Mouse (Mus musculus) stomach, embryonic 15.5 days (tissue): Measurements from ENCODE around the gene Pet100. TPM values are rescaled to one million over a fixed set of nuclear protein-coding genes. Genes with fewer than 3 reads are reported as not detected.

Source experiments
- ATAC-seq: fragments of 200-750 bp; cut with Nextera tagmentation; 2 replicates; pipeline ENCODE4 v1.8.0; 2017; ENCODE audit warnings: low read depth, moderate number of reproducible peaks, moderate TSS enrichment; ENCODE audit not compliant: insufficient read depth, low FRiP score
- H3K27ac ChIP-seq: fragments of 300-500 bp; sonication (generic); 2 replicates; pipeline ENCODE4 v1.5.1; 2015; ENCODE audit warnings: mild to moderate bottlenecking, inconsistent platforms
- H3K27me3 ChIP-seq: fragments of 300-500 bp; sonication (generic); replicated peaks from 2 replicates; pipeline ENCODE4 v1.6.1; 2015; ENCODE audit warnings: inconsistent platforms
- H3K36me3 ChIP-seq: fragments of 300-500 bp; sonication (generic); 2 replicates; pipeline ENCODE4 v1.6.1; 2015; ENCODE audit warnings: inconsistent platforms
- H3K4me1 ChIP-seq: fragments of 300-500 bp; sonication (generic); 2 replicates; pipeline ENCODE4 v1.6.1; 2015; ENCODE audit warnings: inconsistent platforms
- H3K4me2 ChIP-seq: fragments of 300-500 bp; sonication (generic); 2 replicates; pipeline ENCODE4 v1.6.1; 2015; ENCODE audit warnings: mild to moderate bottlenecking, inconsistent platforms
- H3K4me3 ChIP-seq: fragments of 300-500 bp; sonication (generic); replicated peaks from 2 replicates; pipeline ENCODE4 v1.5.1; 2015; ENCODE audit warnings: inconsistent platforms
- H3K9ac ChIP-seq: fragments of 300-500 bp; sonication (generic); 2 replicates; pipeline ENCODE4 v1.6.1; 2015; ENCODE audit warnings: inconsistent platforms
- H3K9me3 ChIP-seq: fragments of 300-500 bp; sonication (generic); 2 replicates; pipeline ENCODE4 v1.6.1; 2016; ENCODE audit warnings: inconsistent platforms
- WGBS: fragments of 180-500 bp; shearing (Covaris S2); methylation state at CpG from one replicate; pipeline ENCODE4 v1.1.7; 2015; 5-methylcytosine and 5-hydroxymethylcytosine counted together
- polyA plus RNA-seq: library from polyadenylated mRNA; unstranded; fragments of >200 nt; fragmentation: Nextera tagmentation; extraction: Ambion mirVana; gene quantifications from 2 replicates; pipeline ENCODE4 v1.2.1, GENCODE M21; 2015

Pet100 gene
- polyA plus RNA-seq, 1 experiment from 2014 or later = 98.6 TPM

- peaks cover 11% of the 10 kb centered on the region for H3K4me1 ChIP-seq
- no peak overlapping the region for H3K4me3 ChIP-seq
- no peak overlapping the region for H3K4me2 ChIP-seq
- H3K27ac ChIP-seq = no peak overlapping the region
- H3K9ac ChIP-seq = no peak overlapping the region
- no peaks in the 10 kb centered on the region for H3K9me3 ChIP-seq
- H3K36me3 ChIP-seq = no peaks in the 10 kb centered on the region
- H3K27me3 ChIP-seq = 0 out of 2 replicates have a peak, but pooled peaks cover 6% of the 10 kb centered on the region
- ATAC-seq = no peak
- 24% methylated on average over 5 of the region's 5 CpGs for WGBS
Measured at GRCm38 (mm10) chr8:3628014-3628413, 6.7 kb downstream of the Pet100 start.

GRCm38 (mm10) chr8:3630647-3631477 is 9.5 kb downstream of the Pet100 start, which contains the start of gene Stxbp2:
Gene Stxbp2 (plus strand): TSS chr8:3630955.
- Histone ChIP-seq H3K27ac (no peak within 1 kb of the TSS), H3K4me2 (peak within 1 kb of the TSS; percentile 76), H3K9me3 (no peaks in the 10 kb centered on the region), H3K36me3 (peaks cover 12% of the 10 kb centered on the region; the same call in 1 of the 2 replicates), H3K4me1 (peaks cover 11% of the 10 kb centered on the region), H3K9ac (peak within 1 kb of the TSS; percentile 48; the same call in 1 of the 2 replicates), H3K27me3 (0 out of 2 replicates have a peak, but pooled peaks cover 6% of the 10 kb centered on the region), H3K4me3 (peak within 1 kb of the TSS; percentile 66)
- ATAC-seq = peak; percentile 88
- 6% methylated on average over 47 of the region's 47 CpGs for WGBS

- Histone ChIP-seq H3K4me3 (peak overlapping the region; percentile 66), H3K27ac (no peak overlapping the region)
- ATAC-seq = peak; percentile 38; the same call in 1 of the 2 replicates
Measured at GRCm38 (mm10) chr8:3631478-3631875, 10.1 kb downstream of the Pet100 start.

GRCm38 (mm10) chr8:3645804-3646203 is 24.5 kb downstream of the Pet100 start:
- no peaks in the 10 kb centered on the region for H3K9me3 ChIP-seq
- H3K9ac ChIP-seq = no peak overlapping the region
- H3K4me1 ChIP-seq = no peaks in the 10 kb centered on the region
- H3K36me3 ChIP-seq = no peaks in the 10 kb centered on the region
- H3K4me2 ChIP-seq = no peak overlapping the region
- H3K27ac ChIP-seq = no peak overlapping the region
- 23% methylated on average over 5 of the region's 5 CpGs for WGBS
- H3K4me3 ChIP-seq = no peak overlapping the region
- peak; percentile 80 for ATAC-seq
- H3K27me3 ChIP-seq = no peaks in the 10 kb centered on the region

More at GRCm38 (mm10) chr8:3631478-3631875, 10.1 kb downstream of the Pet100 start:
- peaks cover 14% of the 10 kb centered on the region; the same call in 1 of the 2 replicates for H3K36me3 ChIP-seq
- H3K27me3 ChIP-seq = 0 out of 2 replicates have a peak, but pooled peaks cover 6% of the 10 kb centered on the region
- H3K4me1 ChIP-seq = peaks cover 11% of the 10 kb centered on the region
- 11% methylated on average over 8 of the region's 8 CpGs for WGBS
- peak overlapping the region; percentile 48; the same call in 1 of the 2 replicates for H3K9ac ChIP-seq
- H3K4me2 ChIP-seq = peak overlapping the region; percentile 76
- H3K9me3 ChIP-seq = no peaks in the 10 kb centered on the region

GRCm38 (mm10) chr8:3646824-3647531 is 25.6 kb downstream of the Pet100 start:
- H3K27me3 ChIP-seq = no peaks in the 10 kb centered on the region
- H3K4me1 ChIP-seq = no peaks in the 10 kb centered on the region
- no peaks in the 10 kb centered on the region for H3K36me3 ChIP-seq
- ATAC-seq = no peak
- WGBS = 78% methylated on average over 6 of the region's 6 CpGs
- no peak overlapping the region for H3K27ac ChIP-seq
- no peak overlapping the region for H3K9ac ChIP-seq
- H3K9me3 ChIP-seq = no peaks in the 10 kb centered on the region
- no peak overlapping the region for H3K4me3 ChIP-seq
- no peak overlapping the region for H3K4me2 ChIP-seq

GRCm38 (mm10) chr8:3647561-3647960 is 26.2 kb downstream of the Pet100 start:
- no peak for ATAC-seq
- Histone ChIP-seq H3K36me3 (no peaks in the 10 kb centered on the region), H3K4me1 (no peaks in the 10 kb centered on the region), H3K27ac (no peak overlapping the region), H3K9me3 (no peaks in the 10 kb centered on the region), H3K27me3 (no peaks in the 10 kb centered on the region), H3K9ac (no peak overlapping the region), H3K4me2 (no peak overlapping the region), H3K4me3 (no peak overlapping the region)
- WGBS = 71% methylated on average over 4 of the region's 4 CpGs

- no peaks in the 10 kb centered on the region for H3K9me3 ChIP-seq
- H3K36me3 ChIP-seq = no peaks in the 10 kb centered on the region
- no peak overlapping the region for H3K4me2 ChIP-seq
- H3K27me3 ChIP-seq = no peaks in the 10 kb centered on the region
- 69% methylated on average over 2 of the region's 2 CpGs for WGBS
- no peak overlapping the region for H3K4me3 ChIP-seq
- H3K4me1 ChIP-seq = no peaks in the 10 kb centered on the region
- H3K27ac ChIP-seq = no peak overlapping the region
- ATAC-seq = no peak
- no peak overlapping the region for H3K9ac ChIP-seq
Measured at GRCm38 (mm10) chr8:3648268-3648667, 26.9 kb downstream of the Pet100 start.

- no peaks in the 10 kb centered on the region for H3K27me3 ChIP-seq
- no peak overlapping the region for H3K4me3 ChIP-seq
- no peak overlapping the region for H3K27ac ChIP-seq
- no peaks in the 10 kb centered on the region for H3K4me1 ChIP-seq
- no peaks in the 10 kb centered on the region for H3K9me3 ChIP-seq
- peak overlapping the region; percentile 6; the same call in 1 of the 2 replicates for H3K4me2 ChIP-seq
- WGBS = 41% methylated on average over 1 of the region's 1 CpGs
- H3K36me3 ChIP-seq = no peaks in the 10 kb centered on the region
- ATAC-seq = no peak
- no peak overlapping the region for H3K9ac ChIP-seq
Measured at GRCm38 (mm10) chr8:3648990-3649389, 27.6 kb downstream of the Pet100 start.

GRCm38 (mm10) chr8:3652845-3653244 is 31.5 kb downstream of the Pet100 start:
- Histone ChIP-seq H3K4me3 (no peak overlapping the region), H3K4me2 (no peak overlapping the region), H3K9me3 (no peaks in the 10 kb centered on the region), H3K4me1 (no peaks in the 10 kb centered on the region), H3K9ac (no peak overlapping the region), H3K27ac (no peak overlapping the region), H3K27me3 (no peaks in the 10 kb centered on the region), H3K36me3 (no peaks in the 10 kb centered on the region)
- 64% methylated on average over 3 of the region's 3 CpGs for WGBS
- no peak for ATAC-seq

GRCm38 (mm10) chr8:3654726-3655508 is 33.6 kb downstream of the Pet100 start:
- no peak for ATAC-seq
- WGBS = 66% methylated on average over 11 of the region's 11 CpGs
- H3K4me3 ChIP-seq = no peak overlapping the region

GRCm38 (mm10) chr8:3655526-3655925 is 34.2 kb downstream of the Pet100 start, which contains the start of gene Retn:
Gene Retn (plus strand): TSS chr8:3655770.
- WGBS = 66% methylated on average over 3 of the region's 3 CpGs
- ATAC-seq = no peak
- Histone ChIP-seq H3K9me3 (no peaks in the 10 kb centered on the region), H3K4me2 (no peak within 1 kb of the TSS), H3K27me3 (no peaks in the 10 kb centered on the region), H3K27ac (no peak within 1 kb of the TSS), H3K4me1 (no peaks in the 10 kb centered on the region), H3K36me3 (no peaks in the 10 kb centered on the region), H3K9ac (no peak within 1 kb of the TSS), H3K4me3 (no peak within 1 kb of the TSS)

More at GRCm38 (mm10) chr8:3654726-3655508, 33.6 kb downstream of the Pet100 start:
- Histone ChIP-seq H3K9ac (no peak overlapping the region), H3K4me1 (no peaks in the 10 kb centered on the region), H3K36me3 (no peaks in the 10 kb centered on the region), H3K27ac (no peak overlapping the region), H3K4me2 (no peak overlapping the region), H3K27me3 (no peaks in the 10 kb centered on the region), H3K9me3 (no peaks in the 10 kb centered on the region)
